ENCODE assay signal across 14 mouse cellular contexts in the genomic region with DNA sequence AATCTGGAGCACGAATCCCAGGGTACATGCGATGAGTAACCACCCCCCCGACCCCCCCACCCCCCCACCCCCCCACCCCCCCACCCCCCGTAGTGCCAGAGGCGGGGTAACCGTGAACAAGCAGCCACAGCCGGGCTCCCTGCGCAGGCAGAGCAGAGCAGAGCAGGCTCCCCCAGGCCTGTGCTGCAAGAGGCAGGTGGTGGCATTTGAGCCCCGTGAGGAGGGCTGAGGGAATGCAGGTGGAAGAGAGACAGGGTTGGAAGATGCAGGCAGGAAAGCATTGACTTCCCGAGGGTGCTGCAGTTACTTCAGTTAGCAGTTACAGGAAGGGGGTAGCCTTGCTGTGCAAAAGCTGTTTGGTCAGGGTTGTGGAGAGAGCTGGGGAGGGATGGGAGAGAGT. TPM values are rescaled to one million over a fixed set of nuclear protein-coding genes. Genes with fewer than 3 reads are reported as not detected.
DNase-seq lines count a peak whose midpoint lies in the region; ATAC-seq and TF ChIP-seq lines count a peak whose summit lies in the region.
"Had no signal": no experiment of that assay in that cellular context is flagged by ENCODE, and none has a peak within 500 bp of the region (broad histone marks: within the 10 kb centered on the region; RNA-seq: fewer than 3 reads in every experiment).

No protein-coding gene starts in this region.

- WGBS in forebrain, postnatal 0 days: 16% methylated on average over 8 of the region's 10 CpGs
- WGBS in forebrain, embryonic 13.5 days: 9% methylated on average over 10 of the region's 10 CpGs
- 11% methylated on average over 8 of the region's 10 CpGs for WGBS in stomach, postnatal 0 days
- WGBS in intestine, embryonic 15.5 days: 13% methylated on average over 10 of the region's 10 CpGs
- 12% methylated on average over 10 of the region's 10 CpGs for WGBS in kidney, embryonic 14.5 days

- DNase-seq in forebrain, postnatal 0 days: peak; percentile 20
- peak; percentile 29 for DNase-seq in thymus, postnatal 0 days (ENCODE audit: low spot score)
- DNase-seq in thymus, postnatal 14 days: no peak
- DNase-seq in left cerebral cortex, adult 2 months (ENCODE audit: extremely low spot score in 1 of 2, low spot score in 2 of 2): peak; percentile 46 to 48
- peak; percentile 26 for DNase-seq in stomach, postnatal 0 days (ENCODE audit: low spot score)
- DNase-seq: liver, embryonic 13.5 days had no signal

- ATAC-seq in forebrain, postnatal 0 days: peak; percentile 78
- no peak for ATAC-seq in forebrain, embryonic 13.5 days
- no peak; the same call in 1 of the 2 replicates for ATAC-seq in stomach, postnatal 0 days (ENCODE audit: low FRiP score, low TSS enrichment)
- ATAC-seq in intestine, embryonic 15.5 days: no peak
- ATAC-seq in kidney, embryonic 14.5 days (ENCODE audit: low FRiP score, low TSS enrichment): no peak
- ATAC-seq: hindbrain, embryonic 16.5 days had no signal

- H3K4me2 ChIP-seq in forebrain, postnatal 0 days (ENCODE audit: low read depth): no peak overlapping the region
- H3K4me2 ChIP-seq in forebrain, embryonic 13.5 days: no peak overlapping the region
- no peak overlapping the region for H3K4me2 ChIP-seq in stomach, postnatal 0 days (replicated peaks; ENCODE audit: low read depth)
- no peak overlapping the region for H3K4me2 ChIP-seq in intestine, embryonic 15.5 days (replicated peaks)
- H3K4me2 ChIP-seq in kidney, embryonic 14.5 days (replicated peaks; ENCODE audit: low read depth, low read length): no peak overlapping the region
- H3K4me2 ChIP-seq: heart, embryonic 11.5 days; liver, embryonic 13.5 days; neural tube, embryonic 15.5 days had no signal

- TF ChIP-seq EP300 in stomach, postnatal 0 days (optimal IDR thresholded peaks at IDR 0.05): no peak

- no peaks in the 10 kb centered on the region for H3K4me1 ChIP-seq in forebrain, postnatal 0 days (ENCODE audit: insufficient read depth)
- no peaks in the 10 kb centered on the region for H3K4me1 ChIP-seq in forebrain, embryonic 13.5 days
- no peaks in the 10 kb centered on the region for H3K4me1 ChIP-seq in stomach, postnatal 0 days (replicated peaks; ENCODE audit: control insufficient read depth, insufficient read depth)
- H3K4me1 ChIP-seq in intestine, embryonic 15.5 days (replicated peaks): no peaks in the 10 kb centered on the region
- no peaks in the 10 kb centered on the region for H3K4me1 ChIP-seq in kidney, embryonic 14.5 days (ENCODE audit: control insufficient read depth, insufficient read depth, low read length)
- H3K4me1 ChIP-seq: liver, embryonic 13.5 days; neural tube, embryonic 15.5 days had no signal

- no peaks in the 10 kb centered on the region for H3K9me3 ChIP-seq in forebrain, postnatal 0 days (ENCODE audit: low read length)
- no peaks in the 10 kb centered on the region for H3K9me3 ChIP-seq in forebrain, embryonic 13.5 days (replicated peaks)
- no peaks in the 10 kb centered on the region for H3K9me3 ChIP-seq in stomach, postnatal 0 days (ENCODE audit: control insufficient read depth, low read length)
- H3K9me3 ChIP-seq in intestine, embryonic 15.5 days: no peaks in the 10 kb centered on the region
- no peaks in the 10 kb centered on the region for H3K9me3 ChIP-seq in kidney, embryonic 14.5 days (ENCODE audit: control insufficient read depth, low read length)
- H3K9me3 ChIP-seq: liver, embryonic 13.5 days; neural tube, embryonic 15.5 days had no signal

- H3K4me3 ChIP-seq in forebrain, postnatal 0 days (ENCODE audit: low read depth, low read length): no peak overlapping the region
- no peak overlapping the region for H3K4me3 ChIP-seq in forebrain, embryonic 13.5 days
- no peak overlapping the region for H3K4me3 ChIP-seq in left cerebral cortex, adult 2 months
- no peak overlapping the region for H3K4me3 ChIP-seq in stomach, postnatal 0 days (ENCODE audit: low read depth, low read length)
- no peak overlapping the region for H3K4me3 ChIP-seq in intestine, embryonic 15.5 days (replicated peaks)
- H3K4me3 ChIP-seq in kidney, embryonic 14.5 days (ENCODE audit: low read length): no peak overlapping the region
- H3K4me3 ChIP-seq: liver, embryonic 13.5 days; neural tube, embryonic 15.5 days had no signal

- no peak overlapping the region for H3K27ac ChIP-seq in forebrain, postnatal 0 days (ENCODE audit: low read depth, low read length)
- H3K27ac ChIP-seq in forebrain, embryonic 13.5 days: no peak overlapping the region
- peak overlapping the region; percentile 72 for H3K27ac ChIP-seq in left cerebral cortex, adult 2 months
- H3K27ac ChIP-seq in stomach, postnatal 0 days (replicated peaks): no peak overlapping the region
- no peak overlapping the region for H3K27ac ChIP-seq in intestine, embryonic 15.5 days
- no peak overlapping the region for H3K27ac ChIP-seq in kidney, embryonic 14.5 days (ENCODE audit: low read depth, low read length)
- H3K27ac ChIP-seq: liver, embryonic 13.5 days; neural tube, embryonic 15.5 days had no signal

- no peak overlapping the region for H3K9ac ChIP-seq in forebrain, postnatal 0 days
- no peak overlapping the region for H3K9ac ChIP-seq in forebrain, embryonic 13.5 days
- H3K9ac ChIP-seq in stomach, postnatal 0 days (ENCODE audit: low read length): no peak overlapping the region
- H3K9ac ChIP-seq in intestine, embryonic 15.5 days: no peak overlapping the region
- H3K9ac ChIP-seq in kidney, embryonic 14.5 days (ENCODE audit: low read depth, low read length): no peak overlapping the region
- H3K9ac ChIP-seq: liver, embryonic 13.5 days; neural tube, embryonic 15.5 days had no signal

- peak; percentile 36 for TF ChIP-seq CTCF in forebrain, postnatal 0 days (IDR thresholded peaks at IDR 0.05; ENCODE audit: low read depth)
- peak; percentile 18 for TF ChIP-seq CTCF in left cerebral cortex, adult 2 months (IDR thresholded peaks at IDR 0.05)
- TF ChIP-seq CTCF in stomach, postnatal 0 days (IDR thresholded peaks at IDR 0.05; ENCODE audit: low read depth): no peak

- intact Hi-C loops in left cerebral cortex, adult 2 months (cut with DNase I): loop anchor here (2.0 kb wide), 1 partner anchor 52 kb away; no protein-coding TSS in a partner anchor

- no peaks in the 10 kb centered on the region for H3K36me3 ChIP-seq in forebrain, postnatal 0 days (ENCODE audit: insufficient read depth)
- no peaks in the 10 kb centered on the region for H3K36me3 ChIP-seq in forebrain, embryonic 13.5 days (ENCODE audit: poor library complexity, severe bottlenecking)
- no peaks in the 10 kb centered on the region for H3K36me3 ChIP-seq in stomach, postnatal 0 days (ENCODE audit: control insufficient read depth, insufficient read depth, low read length)
- no peaks in the 10 kb centered on the region for H3K36me3 ChIP-seq in intestine, embryonic 15.5 days
- no peaks in the 10 kb centered on the region for H3K36me3 ChIP-seq in kidney, embryonic 14.5 days (ENCODE audit: control insufficient read depth, insufficient read depth, low read length)
- H3K36me3 ChIP-seq: liver, embryonic 13.5 days; neural tube, embryonic 15.5 days had no signal

- H3K27me3 ChIP-seq in forebrain, postnatal 0 days (ENCODE audit: insufficient read depth, low read length): no peaks in the 10 kb centered on the region
- no peaks in the 10 kb centered on the region for H3K27me3 ChIP-seq in forebrain, embryonic 13.5 days
- no peaks in the 10 kb centered on the region for H3K27me3 ChIP-seq in stomach, postnatal 0 days (ENCODE audit: control insufficient read depth, insufficient read depth, low read length)
- peaks cover 19% of the 10 kb centered on the region for H3K27me3 ChIP-seq in intestine, embryonic 15.5 days (replicated peaks)
- no peaks in the 10 kb centered on the region for H3K27me3 ChIP-seq in kidney, embryonic 14.5 days (ENCODE audit: control insufficient read depth, insufficient read depth, low read length)
- H3K27me3 ChIP-seq: neural tube, embryonic 15.5 days had no signal

RNA-seq across cellular contexts. Expression of a gene that starts 17.5 kb away (rescaled TPM):
- total RNA-seq in forebrain, postnatal 0 days (2014; rRNA removed): 0.10 TPM in 1 of 2 replicates, not detected in the other
- polyA plus RNA-seq in forebrain, postnatal 0 days (2015; fragmentation: Nextera tagmentation; extraction: Ambion mirVana): 0.10 and 0.11 TPM in 2 replicates
- polyA plus RNA-seq in forebrain, embryonic 13.5 days (2015; fragmentation: Nextera tagmentation; extraction: Ambion mirVana): 0.04 and 0.14 TPM in 2 replicates
- 0.04 TPM in 1 of 2 replicates, not detected in the other for polyA plus RNA-seq in thymus, postnatal 0 days (2015; fragmentation: Nextera tagmentation; extraction: Ambion mirVana)
- 1 to 10 TPM; 4.0 to 4.5 TPM for total RNA-seq in left cerebral cortex, adult 2 months (2021)
- polyA plus RNA-seq in stomach, postnatal 0 days (2015; fragmentation: Nextera tagmentation; extraction: Ambion mirVana): 0.02 and 0.04 TPM in 2 replicates
- not detected in 2 replicates for polyA plus RNA-seq in intestine, embryonic 15.5 days (2015; fragmentation: Nextera tagmentation; extraction: Ambion mirVana)
- 0.07 TPM in 1 of 2 replicates, not detected in the other for polyA plus RNA-seq in kidney, embryonic 14.5 days (2014; fragmentation: Nextera tagmentation; extraction: Ambion mirVana)
- polyA plus RNA-seq: heart, embryonic 11.5 days; liver, embryonic 13.5 days; spleen, adult 2 months had no signal

RNA-seq across cellular contexts. Expression of a gene that starts 28.3 kb away (rescaled TPM):
- not detected in 2 replicates for total RNA-seq in forebrain, postnatal 0 days (2014; rRNA removed)
- not detected in 2 replicates for polyA plus RNA-seq in forebrain, postnatal 0 days (2015; fragmentation: Nextera tagmentation; extraction: Ambion mirVana)
- polyA plus RNA-seq in forebrain, embryonic 13.5 days (2015; fragmentation: Nextera tagmentation; extraction: Ambion mirVana): not detected in 2 replicates
- polyA plus RNA-seq in thymus, postnatal 0 days (2015; fragmentation: Nextera tagmentation; extraction: Ambion mirVana): 0.04 TPM in 1 of 2 replicates, not detected in the other
- total RNA-seq in left cerebral cortex, adult 2 months (2021): not detected
- polyA plus RNA-seq in stomach, postnatal 0 days (2015; fragmentation: Nextera tagmentation; extraction: Ambion mirVana): 0.04 TPM in 1 of 2 replicates, not detected in the other
- polyA plus RNA-seq in intestine, embryonic 15.5 days (2015; fragmentation: Nextera tagmentation; extraction: Ambion mirVana): not detected in 2 replicates
- polyA plus RNA-seq in kidney, embryonic 14.5 days (2014; fragmentation: Nextera tagmentation; extraction: Ambion mirVana): not detected in 2 replicates
- total RNA-seq: layer of hippocampus, adult 8-10 months had no signal
- polyA plus RNA-seq: heart, embryonic 11.5 days; hindbrain, embryonic 16.5 days; liver, embryonic 13.5 days; neural tube, embryonic 15.5 days; spleen, adult 2 months had no signal

RNA-seq across cellular contexts. Expression of a gene that starts 39.9 kb away (rescaled TPM):
- 155 and 174 TPM in 2 replicates for total RNA-seq in forebrain, postnatal 0 days (2014; rRNA removed)
- 283 and 337 TPM in 2 replicates for polyA plus RNA-seq in forebrain, postnatal 0 days (2015; fragmentation: Nextera tagmentation; extraction: Ambion mirVana)
- 270 and 290 TPM in 2 replicates for polyA plus RNA-seq in forebrain, embryonic 13.5 days (2015; fragmentation: Nextera tagmentation; extraction: Ambion mirVana)
- polyA plus RNA-seq in thymus, postnatal 0 days (2015; fragmentation: Nextera tagmentation; extraction: Ambion mirVana): 387 and 431 TPM in 2 replicates
- 100 to 1,000 TPM; 110 to 113 TPM for total RNA-seq in left cerebral cortex, adult 2 months (2021)
- polyA plus RNA-seq in stomach, postnatal 0 days (2015; fragmentation: Nextera tagmentation; extraction: Ambion mirVana): 130 and 133 TPM in 2 replicates
- polyA plus RNA-seq in intestine, embryonic 15.5 days (2015; fragmentation: Nextera tagmentation; extraction: Ambion mirVana): 256 and 273 TPM in 2 replicates
- polyA plus RNA-seq in kidney, embryonic 14.5 days (2014; fragmentation: Nextera tagmentation; extraction: Ambion mirVana): 342 and 399 TPM in 2 replicates

RNA-seq across cellular contexts. Expression of a gene that starts 40.5 kb away (rescaled TPM):
- total RNA-seq in forebrain, postnatal 0 days (2014; rRNA removed): 13.0 and 14.7 TPM in 2 replicates
- 6.7 and 6.8 TPM in 2 replicates for polyA plus RNA-seq in forebrain, postnatal 0 days (2015; fragmentation: Nextera tagmentation; extraction: Ambion mirVana)
- polyA plus RNA-seq in forebrain, embryonic 13.5 days (2015; fragmentation: Nextera tagmentation; extraction: Ambion mirVana): 15.2 and 15.9 TPM in 2 replicates
- 34.1 and 34.4 TPM in 2 replicates for polyA plus RNA-seq in thymus, postnatal 0 days (2015; fragmentation: Nextera tagmentation; extraction: Ambion mirVana)
- 10 to 100 TPM; 11.2 to 18.3 TPM for total RNA-seq in left cerebral cortex, adult 2 months (2021)
- polyA plus RNA-seq in stomach, postnatal 0 days (2015; fragmentation: Nextera tagmentation; extraction: Ambion mirVana): 8.2 and 8.5 TPM in 2 replicates
- 12.0 and 12.6 TPM in 2 replicates for polyA plus RNA-seq in intestine, embryonic 15.5 days (2015; fragmentation: Nextera tagmentation; extraction: Ambion mirVana)
- 12.8 and 19.6 TPM in 2 replicates for polyA plus RNA-seq in kidney, embryonic 14.5 days (2014; fragmentation: Nextera tagmentation; extraction: Ambion mirVana)

RNA-seq across cellular contexts. Expression of a gene that starts 53.6 kb away (rescaled TPM):
- total RNA-seq in forebrain, postnatal 0 days (2014; rRNA removed): 17.5 and 21.2 TPM in 2 replicates
- polyA plus RNA-seq in forebrain, postnatal 0 days (2015; fragmentation: Nextera tagmentation; extraction: Ambion mirVana): 31.8 and 40.1 TPM in 2 replicates
- polyA plus RNA-seq in forebrain, embryonic 13.5 days (2015; fragmentation: Nextera tagmentation; extraction: Ambion mirVana): 36.7 and 38.4 TPM in 2 replicates
- 160 and 169 TPM in 2 replicates for polyA plus RNA-seq in thymus, postnatal 0 days (2015; fragmentation: Nextera tagmentation; extraction: Ambion mirVana)
- total RNA-seq in left cerebral cortex, adult 2 months (2021): 10 to 100 TPM; 88.0 to 95.6 TPM
- 20.8 and 22.8 TPM in 2 replicates for polyA plus RNA-seq in stomach, postnatal 0 days (2015; fragmentation: Nextera tagmentation; extraction: Ambion mirVana)
- 19.8 and 21.3 TPM in 2 replicates for polyA plus RNA-seq in intestine, embryonic 15.5 days (2015; fragmentation: Nextera tagmentation; extraction: Ambion mirVana)
- polyA plus RNA-seq in kidney, embryonic 14.5 days (2014; fragmentation: Nextera tagmentation; extraction: Ambion mirVana): 18.9 and 33.0 TPM in 2 replicates
